Mouse (Mus musculus): ENCODE measurements around the gene Nelfb. TPM values are rescaled to one million over a fixed set of nuclear protein-coding genes. Genes with fewer than 3 reads are reported as not detected.
A peak's percentile ranks its signal among the peaks of the same experiment; 100 is the strongest.

Nelfb gene
- polyA plus RNA-seq, 1 experiment from 2014 or later: 101 TPM

- H3K9me3 ChIP-seq (ENCODE audit: control insufficient read depth, low read length): no peaks in the 10 kb centered on the region
- H3K4me2 ChIP-seq (replicated peaks; ENCODE audit: low read depth, low read length): no peak overlapping the region
- no peak for ATAC-seq (ENCODE audit: low FRiP score, low TSS enrichment)
- 69% methylated on average over 8 of the region's 8 CpGs for WGBS
- no peak overlapping the region for H3K27ac ChIP-seq (ENCODE audit: low read depth, low read length)
- peaks cover 12% of the 10 kb centered on the region; the same call in 1 of the 2 replicates for H3K4me1 ChIP-seq (ENCODE audit: control insufficient read depth, insufficient read depth, low read length)
- no peak overlapping the region for H3K4me3 ChIP-seq (ENCODE audit: low read length)
- no peak overlapping the region for H3K9ac ChIP-seq (ENCODE audit: low read depth, low read length)
- peaks cover 22% of the 10 kb centered on the region for H3K36me3 ChIP-seq (ENCODE audit: control insufficient read depth, insufficient read depth, low read length)
- peaks cover 10% of the 10 kb centered on the region; the same call in 1 of the 2 replicates for H3K27me3 ChIP-seq (ENCODE audit: control insufficient read depth, insufficient read depth, low read length)
Observed at GRCm38 (mm10) chr2:25243342-25243741, 32.1 kb upstream of the Nelfb start.

DNA sequence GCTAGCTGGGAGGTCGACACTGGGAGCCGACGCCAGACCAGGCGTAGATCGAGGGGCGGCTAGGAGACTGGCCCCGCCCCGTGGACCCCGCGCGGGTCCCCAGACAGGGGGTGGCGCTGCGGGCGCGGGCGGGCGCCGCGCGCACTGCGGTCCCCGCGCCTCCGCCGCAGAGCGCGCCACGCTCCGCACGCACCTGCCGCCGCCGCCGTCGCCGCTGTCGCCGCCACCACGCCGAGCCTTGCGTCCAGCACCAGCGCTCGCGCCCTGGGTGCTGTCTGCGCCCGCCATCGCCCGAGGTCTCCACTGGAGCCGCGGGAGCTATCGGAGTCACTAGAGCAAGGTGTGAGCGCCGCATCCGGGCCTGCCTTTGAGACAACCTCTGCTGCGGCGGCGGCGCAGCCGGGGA lies 30.8 kb upstream of the Nelfb start, which contains the start of the genes Rnf208 and Cysrt1:
Rnf208 (plus strand) TSS at position 155 of the 406 bp plus-strand sequence.
Cysrt1 (minus strand) TSS at position 352 of the 406 bp plus-strand sequence.
- 1% methylated on average over 45 of the region's 59 CpGs for WGBS
- peaks cover 12% of the 10 kb centered on the region; the same call in 1 of the 2 replicates for H3K4me1 ChIP-seq (ENCODE audit: control insufficient read depth, insufficient read depth, low read length)
- peaks cover 12% of the 10 kb centered on the region for H3K36me3 ChIP-seq (ENCODE audit: control insufficient read depth, insufficient read depth, low read length)
- H3K9ac ChIP-seq (ENCODE audit: low read depth, low read length): peak within 1 kb of the TSS; percentile 67
- H3K4me2 ChIP-seq (replicated peaks; ENCODE audit: low read depth, low read length): peak within 1 kb of the TSS; percentile 93
- H3K27ac ChIP-seq (ENCODE audit: low read depth, low read length): peak within 1 kb of the TSS; percentile 8; the same call in 1 of the 2 replicates
- no peaks in the 10 kb centered on the region for H3K9me3 ChIP-seq (ENCODE audit: control insufficient read depth, low read length)
- no peak for ATAC-seq (ENCODE audit: low FRiP score, low TSS enrichment)
- H3K4me3 ChIP-seq (ENCODE audit: low read length): peak within 1 kb of the TSS; percentile 53
- peaks cover 10% of the 10 kb centered on the region; the same call in 1 of the 2 replicates for H3K27me3 ChIP-seq (ENCODE audit: control insufficient read depth, insufficient read depth, low read length)

- Histone ChIP-seq H3K9ac (ENCODE audit: low read depth, low read length) (no peak overlapping the region), H3K4me1 (ENCODE audit: control insufficient read depth, insufficient read depth, low read length) (peaks cover 12% of the 10 kb centered on the region; the same call in 1 of the 2 replicates), H3K36me3 (ENCODE audit: control insufficient read depth, insufficient read depth, low read length) (peaks cover 7% of the 10 kb centered on the region; the same call in 1 of the 2 replicates), H3K27me3 (ENCODE audit: control insufficient read depth, insufficient read depth, low read length) (peaks cover 10% of the 10 kb centered on the region; the same call in 1 of the 2 replicates), H3K9me3 (ENCODE audit: control insufficient read depth, low read length) (no peaks in the 10 kb centered on the region), H3K27ac (ENCODE audit: low read depth, low read length) (no peak overlapping the region), H3K4me3 (ENCODE audit: low read length) (peak overlapping the region; percentile 53; the same call in 1 of the 2 replicates), H3K4me2 (replicated peaks; ENCODE audit: low read depth, low read length) (peak overlapping the region; percentile 93)
- 8% methylated on average over 6 of the region's 6 CpGs for WGBS
- peak; percentile 3; the same call in 1 of the 2 replicates for ATAC-seq (ENCODE audit: low FRiP score, low TSS enrichment)
Observed at GRCm38 (mm10) chr2:25241438-25241775, 30.1 kb upstream of the Nelfb start.

GRCm38 (mm10) chr2:25240723-25241437 lies 29.6 kb upstream of the Nelfb start:
- Histone ChIP-seq H3K4me3 (ENCODE audit: low read length) (peak overlapping the region; percentile 24), H3K4me1 (ENCODE audit: control insufficient read depth, insufficient read depth, low read length) (peaks cover 12% of the 10 kb centered on the region; the same call in 1 of the 2 replicates), H3K4me2 (replicated peaks; ENCODE audit: low read depth, low read length) (peak overlapping the region; percentile 93), H3K27me3 (ENCODE audit: control insufficient read depth, insufficient read depth, low read length) (peaks cover 10% of the 10 kb centered on the region; the same call in 1 of the 2 replicates), H3K9ac (ENCODE audit: low read depth, low read length) (peak overlapping the region; percentile 45), H3K9me3 (ENCODE audit: control insufficient read depth, low read length) (no peaks in the 10 kb centered on the region), H3K27ac (ENCODE audit: low read depth, low read length) (peak overlapping the region; percentile 8; the same call in 1 of the 2 replicates), H3K36me3 (ENCODE audit: control insufficient read depth, insufficient read depth, low read length) (peaks cover 4% of the 10 kb centered on the region; the same call in 1 of the 2 replicates)
- 1% methylated on average over 29 of the region's 29 CpGs for WGBS
- peak; percentile 89 for ATAC-seq (ENCODE audit: low FRiP score, low TSS enrichment)

GRCm38 (mm10) chr2:25240310-25240709 lies 29.0 kb upstream of the Nelfb start:
- H3K36me3 ChIP-seq (ENCODE audit: control insufficient read depth, insufficient read depth, low read length): peaks cover 1% of the 10 kb centered on the region; the same call in 1 of the 2 replicates
- WGBS: 55% methylated on average over 8 of the region's 8 CpGs
- peak overlapping the region; percentile 24 for H3K4me3 ChIP-seq (ENCODE audit: low read length)
- H3K4me1 ChIP-seq (ENCODE audit: control insufficient read depth, insufficient read depth, low read length): peaks cover 12% of the 10 kb centered on the region; the same call in 1 of the 2 replicates
- H3K9me3 ChIP-seq (ENCODE audit: control insufficient read depth, low read length): no peaks in the 10 kb centered on the region
- peaks cover 10% of the 10 kb centered on the region; the same call in 1 of the 2 replicates for H3K27me3 ChIP-seq (ENCODE audit: control insufficient read depth, insufficient read depth, low read length)
- H3K4me2 ChIP-seq (replicated peaks; ENCODE audit: low read depth, low read length): peak overlapping the region; percentile 93
- H3K27ac ChIP-seq (ENCODE audit: low read depth, low read length): no peak overlapping the region; the same call in 1 of the 2 replicates
- H3K9ac ChIP-seq (ENCODE audit: low read depth, low read length): peak overlapping the region; percentile 45; the same call in 1 of the 2 replicates
- ATAC-seq (ENCODE audit: low FRiP score, low TSS enrichment): 0 out of 2 replicates have a peak, but pooled peaks have one; percentile 2

DNA sequence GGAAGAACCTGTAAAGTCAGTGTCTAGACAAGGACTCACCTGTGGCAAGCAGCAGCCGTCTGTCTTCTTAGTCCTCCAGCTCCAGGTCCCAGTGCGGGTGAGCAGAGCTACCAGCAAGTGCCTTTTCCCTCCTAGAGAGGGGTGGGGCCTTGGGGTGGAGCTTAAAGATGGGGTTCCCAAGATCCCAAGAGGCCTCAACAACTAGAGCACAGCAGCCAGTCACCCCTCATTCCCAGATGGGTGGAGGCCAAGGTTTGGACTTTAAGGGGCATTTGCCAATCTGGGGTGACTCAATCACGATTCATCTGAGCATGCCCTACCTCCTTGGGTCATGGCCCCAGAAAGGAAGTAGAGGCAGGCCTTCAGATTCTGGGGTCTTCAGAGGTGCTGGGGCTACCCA lies 28.5 kb upstream of the Nelfb start:
- Histone ChIP-seq H3K4me1 (ENCODE audit: control insufficient read depth, insufficient read depth, low read length) (peaks cover 12% of the 10 kb centered on the region; the same call in 1 of the 2 replicates), H3K9me3 (ENCODE audit: control insufficient read depth, low read length) (no peaks in the 10 kb centered on the region), H3K9ac (ENCODE audit: low read depth, low read length) (no peak overlapping the region), H3K27ac (ENCODE audit: low read depth, low read length) (no peak overlapping the region), H3K27me3 (ENCODE audit: control insufficient read depth, insufficient read depth, low read length) (peaks cover 10% of the 10 kb centered on the region; the same call in 1 of the 2 replicates), H3K4me3 (ENCODE audit: low read length) (no peak overlapping the region), H3K36me3 (ENCODE audit: control insufficient read depth, insufficient read depth, low read length) (no peaks in the 10 kb centered on the region), H3K4me2 (replicated peaks; ENCODE audit: low read depth, low read length) (no peak overlapping the region)
- WGBS: 82% methylated on average over 3 of the region's 3 CpGs
- no peak for ATAC-seq (ENCODE audit: low FRiP score, low TSS enrichment)

- ATAC-seq (ENCODE audit: low FRiP score, low TSS enrichment): no peak
Observed at GRCm38 (mm10) chr2:25238106-25238505, 26.8 kb upstream of the Nelfb start.

GRCm38 (mm10) chr2:25237522-25237921 lies 26.2 kb upstream of the Nelfb start:
- Histone ChIP-seq H3K36me3 (ENCODE audit: control insufficient read depth, insufficient read depth, low read length) (no peaks in the 10 kb centered on the region), H3K4me2 (replicated peaks; ENCODE audit: low read depth, low read length) (no peak overlapping the region), H3K27me3 (ENCODE audit: control insufficient read depth, insufficient read depth, low read length) (peaks cover 6% of the 10 kb centered on the region; the same call in 1 of the 2 replicates), H3K9ac (ENCODE audit: low read depth, low read length) (no peak overlapping the region), H3K27ac (ENCODE audit: low read depth, low read length) (no peak overlapping the region), H3K9me3 (ENCODE audit: control insufficient read depth, low read length) (no peaks in the 10 kb centered on the region), H3K4me3 (ENCODE audit: low read length) (no peak overlapping the region), H3K4me1 (ENCODE audit: control insufficient read depth, insufficient read depth, low read length) (peaks cover 7% of the 10 kb centered on the region; the same call in 1 of the 2 replicates)
- no peak for ATAC-seq (ENCODE audit: low FRiP score, low TSS enrichment)
- 58% methylated on average over 4 of the region's 4 CpGs for whole genome bisulfite sequencing

More at GRCm38 (mm10) chr2:25238106-25238505, 26.8 kb upstream of the Nelfb start:
- peaks cover 10% of the 10 kb centered on the region; the same call in 1 of the 2 replicates for H3K27me3 ChIP-seq (ENCODE audit: control insufficient read depth, insufficient read depth, low read length)
- H3K9me3 ChIP-seq (ENCODE audit: control insufficient read depth, low read length): no peaks in the 10 kb centered on the region
- no peak overlapping the region for H3K4me2 ChIP-seq (replicated peaks; ENCODE audit: low read depth, low read length)
- H3K9ac ChIP-seq (ENCODE audit: low read depth, low read length): no peak overlapping the region
- H3K4me1 ChIP-seq (ENCODE audit: control insufficient read depth, insufficient read depth, low read length): peaks cover 12% of the 10 kb centered on the region; the same call in 1 of the 2 replicates
- no peaks in the 10 kb centered on the region for H3K36me3 ChIP-seq (ENCODE audit: control insufficient read depth, insufficient read depth, low read length)
- no peak overlapping the region for H3K4me3 ChIP-seq (ENCODE audit: low read length)
- no peak overlapping the region for H3K27ac ChIP-seq (ENCODE audit: low read depth, low read length)
